Mouse (Mus musculus): ENCODE results near the gene Eif3j1.
"Not testable (repeated sequence)": the region's sequence is repeated elsewhere in the genome, so short reads cannot be mapped to it uniquely, and the experiment has no call there.

The Eif3j1 gene

DNA sequence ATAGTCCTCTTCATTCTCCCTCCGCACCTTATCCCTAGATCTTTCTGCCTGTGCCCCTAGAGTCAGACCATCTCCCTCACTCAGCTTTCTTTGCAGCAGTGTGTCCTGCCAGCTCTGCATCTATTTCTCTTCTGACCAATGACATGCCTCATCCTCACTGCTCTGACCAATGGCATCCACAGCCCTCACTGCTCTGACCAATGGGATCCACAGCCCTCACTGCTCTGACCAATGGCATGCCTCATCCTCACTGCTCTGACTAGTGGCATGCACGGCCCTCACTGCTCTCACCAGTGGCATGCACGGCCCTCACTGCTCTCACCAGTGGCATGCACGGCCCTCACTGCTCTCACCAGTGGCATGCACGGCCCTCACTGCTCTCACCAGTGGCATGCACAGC is 69.3 kb downstream of the Eif3j1 start:
- DNase-seq (ENCODE audit: low read depth, low spot score), result not testable (repeated sequence)

DNA sequence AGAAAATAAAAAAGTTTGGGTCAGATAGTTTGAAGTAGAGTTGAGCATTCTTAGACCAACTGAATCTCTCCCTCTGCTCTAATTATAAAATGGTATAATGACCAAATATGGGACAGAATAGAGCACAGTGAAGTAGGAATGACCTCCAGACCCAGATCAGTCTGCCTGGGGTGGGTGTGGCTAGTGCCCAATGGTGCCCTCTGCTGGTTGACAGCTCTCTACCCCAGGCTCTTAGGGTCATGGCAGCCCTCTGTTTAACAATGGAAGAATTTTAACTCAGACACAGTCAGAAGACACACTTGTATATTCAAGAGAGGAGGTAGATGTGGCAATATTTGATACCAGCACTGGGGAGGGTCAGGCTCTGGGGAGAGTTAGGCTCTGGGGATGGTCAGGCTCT is 73.7 kb downstream of the Eif3j1 start:
- no peak for DNase-seq (ENCODE audit: low read depth, low spot score)
